Mouse (Mus musculus) testis, adult 2 months (tissue): ENCODE results near the gene Tmem158.

Experiments used
- CTCF ChIP-seq: fragments of 200-500 bp; IDR thresholded peaks from 2 replicates; pipeline ENCODE4 v1.5.1; 2012; ENCODE audit warnings: low read depth, mild to moderate bottlenecking, inconsistent platforms, low read length, moderate library complexity; ENCODE audit not compliant: control insufficient read depth, insufficient read depth, insufficient replicate concordance
- POLR2A ChIP-seq: fragments of 200-500 bp; IDR thresholded peaks from 2 replicates; pipeline ENCODE4 v1.6.1; 2012; ENCODE audit warnings: low read depth, mild to moderate bottlenecking, inconsistent platforms, low read length, moderate library complexity; ENCODE audit not compliant: control insufficient read depth

GRCm38 (mm10) chr9:123258796-123259195 lies 1.8 kb downstream of the Tmem158 start:
- TF ChIP-seq CTCF (no peak), POLR2A (no peak)
